Mouse (Mus musculus) splenic B cell, adult 2 months (primary cell): ENCODE data around the gene Dscam.

ENCODE experiments used
- DNase-seq: peaks from one replicate; pipeline ENCODE4 v3.0.0-alpha.2; 2011; ENCODE audit warnings: low read depth, low spot score
- H3K27me3 ChIP-seq: 2 replicates; pipeline ENCODE4 v1.6.1; 2012; ENCODE audit warnings: mild to moderate bottlenecking, low read length, moderate library complexity, mixed read lengths; ENCODE audit not compliant: control insufficient read depth, poor library complexity, insufficient read depth, severe bottlenecking
- H3K36me3 ChIP-seq: 2 replicates; pipeline ENCODE4 v1.6.1; 2012; ENCODE audit warnings: mild to moderate bottlenecking, low read length, moderate library complexity, mixed read lengths; ENCODE audit not compliant: control insufficient read depth, poor library complexity, insufficient read depth, severe bottlenecking

Gene Dscam

DNA sequence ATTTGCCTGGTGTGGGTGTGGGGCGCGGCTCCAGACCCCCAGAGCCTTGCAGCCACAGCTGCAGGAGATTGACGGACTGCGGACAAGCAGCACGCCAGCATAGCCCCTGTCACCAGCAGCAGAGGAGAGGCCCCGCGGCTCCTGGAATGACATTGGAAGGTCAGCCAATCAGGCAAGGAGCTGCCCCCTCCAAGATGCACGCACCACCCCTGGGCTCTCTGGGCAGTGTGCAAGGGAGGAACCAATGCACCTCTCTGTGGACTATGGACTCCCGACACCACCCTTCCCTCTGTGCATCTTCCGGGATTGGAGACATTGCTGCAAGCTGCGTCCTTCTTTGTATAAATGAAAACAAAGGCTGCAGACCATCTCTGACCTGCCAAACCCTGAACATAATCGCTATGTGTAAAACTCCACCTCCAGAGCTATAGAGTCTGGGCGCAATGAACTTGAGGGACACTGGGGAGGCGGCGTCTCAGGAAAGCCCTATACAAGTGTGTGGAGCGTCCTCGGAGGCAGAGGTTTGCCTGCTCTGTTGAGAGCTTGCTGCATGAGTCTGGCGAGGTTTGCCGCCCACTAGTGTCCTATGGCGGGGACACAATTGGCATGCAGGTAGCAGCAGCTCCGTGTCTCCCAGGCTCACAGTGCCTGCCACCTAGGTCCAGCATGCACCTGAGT is 5.0 kb downstream of the Dscam start:
- H3K36me3 ChIP-seq: no peaks in the 10 kb centered on the region
- DNase-seq: peak; percentile 1

DNA sequence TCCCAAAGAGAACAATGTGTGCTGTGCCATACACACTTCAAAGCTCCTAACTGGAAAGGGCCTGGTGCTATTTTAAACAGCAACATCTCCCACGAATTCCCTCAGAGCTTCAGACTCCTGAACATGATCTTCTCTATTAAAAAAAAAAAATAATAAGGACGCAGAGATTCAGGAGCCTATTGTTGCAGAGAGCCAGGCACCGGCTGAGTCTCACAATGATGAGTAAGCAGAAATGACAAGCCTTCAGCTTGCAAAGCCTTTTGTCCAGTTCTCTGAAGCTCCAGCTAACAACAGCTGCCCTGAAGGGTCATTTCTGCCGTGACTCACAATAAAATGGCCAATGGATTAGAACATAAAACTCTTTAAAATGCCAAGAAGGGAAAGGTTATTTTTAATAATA is 12.3 kb downstream of the Dscam start:
- Histone ChIP-seq H3K27me3 (no peaks in the 10 kb centered on the region), H3K36me3 (no peaks in the 10 kb centered on the region)
- DNase-seq: no peak

More for the DNA sequence above, 5.0 kb downstream of the Dscam start:
- no peaks in the 10 kb centered on the region for H3K27me3 ChIP-seq

DNA sequence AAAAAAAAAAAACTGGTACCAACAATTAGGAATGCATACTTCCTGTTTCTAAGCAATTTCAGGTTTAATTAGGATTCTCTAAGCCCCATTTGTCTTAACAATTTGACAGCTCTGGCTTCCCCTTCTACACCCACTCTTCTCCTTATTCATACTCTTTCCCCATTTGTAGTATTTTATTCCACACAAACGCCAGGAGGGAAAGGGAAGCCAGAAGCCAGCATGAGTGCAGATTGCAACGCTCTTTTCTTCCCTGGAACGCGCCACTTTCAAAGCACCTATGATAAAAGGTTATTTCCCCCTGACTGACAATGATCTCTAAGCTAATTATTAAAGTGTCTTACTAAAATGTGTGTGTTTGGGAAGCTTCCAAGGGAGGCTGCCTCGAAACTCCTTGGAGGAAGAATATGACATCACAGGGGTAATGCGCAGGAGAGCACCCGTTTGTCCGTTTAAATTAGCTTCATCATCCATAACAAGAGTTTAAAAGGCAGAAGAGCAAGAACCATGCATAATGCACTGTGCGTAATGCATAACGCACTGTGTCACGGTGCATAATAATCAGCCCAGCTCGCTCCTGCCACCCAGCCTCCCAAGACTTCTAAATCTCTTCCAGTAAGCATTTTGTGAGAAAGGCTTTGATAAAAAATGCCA is 25.9 kb downstream of the Dscam start:
- Histone ChIP-seq H3K36me3 (no peaks in the 10 kb centered on the region), H3K27me3 (no peaks in the 10 kb centered on the region)
- no peak for DNase-seq

DNA sequence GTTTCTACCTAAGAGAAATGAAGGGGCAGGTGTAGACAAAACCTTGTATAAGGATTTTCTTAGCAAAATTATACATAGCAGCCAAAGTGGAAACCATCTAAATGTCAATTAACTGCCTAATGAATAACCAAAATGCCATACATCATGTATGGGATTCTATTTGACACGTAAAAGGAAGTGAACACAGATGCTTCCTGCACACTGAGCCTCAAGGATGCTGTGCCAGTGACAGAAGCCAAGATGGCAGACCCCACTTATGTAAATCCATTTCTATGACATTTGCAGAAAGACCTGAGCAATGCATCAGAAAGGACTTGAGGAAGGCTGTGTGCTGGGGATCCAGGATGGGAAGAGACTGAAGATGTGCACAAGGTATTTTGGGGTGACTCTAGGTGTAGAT is 28.6 kb downstream of the Dscam start:
- Histone ChIP-seq H3K27me3 (no peaks in the 10 kb centered on the region), H3K36me3 (no peaks in the 10 kb centered on the region)
- no peak for DNase-seq

DNA sequence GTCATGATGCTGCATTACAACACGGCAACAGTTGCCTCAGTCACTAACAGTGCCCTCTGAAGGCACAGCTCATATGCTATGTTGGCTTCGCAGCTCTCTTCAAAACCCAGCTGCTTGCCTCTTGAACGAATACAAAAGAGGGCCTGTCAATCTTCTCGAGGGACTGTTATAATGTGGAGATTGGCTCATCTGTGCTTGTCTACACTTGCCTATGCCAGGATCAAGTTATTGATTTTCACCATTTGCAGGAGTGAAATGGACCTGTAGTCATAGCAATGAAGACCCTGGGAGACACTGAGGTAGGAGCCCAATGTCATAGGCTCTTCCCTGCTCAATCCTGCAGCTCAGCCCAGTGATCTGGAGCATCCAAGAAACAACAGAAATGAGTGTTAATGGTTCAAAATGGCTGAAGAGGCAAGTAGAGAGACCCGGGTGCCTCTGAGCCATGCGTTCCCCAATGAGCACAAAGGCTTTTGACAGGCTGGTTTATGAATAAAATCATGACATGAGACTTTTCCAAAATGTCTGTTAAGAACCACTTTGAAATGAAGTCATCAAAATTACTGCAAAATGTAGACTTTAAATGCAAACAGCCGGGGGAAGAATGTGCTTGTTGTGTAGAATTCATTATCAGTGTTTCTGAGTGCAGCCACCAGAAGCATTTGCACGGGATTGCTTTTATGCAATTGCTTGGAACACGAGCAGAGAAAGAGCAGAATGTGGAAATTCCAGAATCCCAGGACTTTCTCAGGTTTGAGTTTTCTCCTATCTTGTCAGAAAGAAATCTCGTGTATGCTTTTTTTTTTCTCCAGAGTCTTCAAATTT is 35.3 kb downstream of the Dscam start:
- H3K27me3 ChIP-seq: no peaks in the 10 kb centered on the region
- no peaks in the 10 kb centered on the region for H3K36me3 ChIP-seq
- no peak for DNase-seq

DNA sequence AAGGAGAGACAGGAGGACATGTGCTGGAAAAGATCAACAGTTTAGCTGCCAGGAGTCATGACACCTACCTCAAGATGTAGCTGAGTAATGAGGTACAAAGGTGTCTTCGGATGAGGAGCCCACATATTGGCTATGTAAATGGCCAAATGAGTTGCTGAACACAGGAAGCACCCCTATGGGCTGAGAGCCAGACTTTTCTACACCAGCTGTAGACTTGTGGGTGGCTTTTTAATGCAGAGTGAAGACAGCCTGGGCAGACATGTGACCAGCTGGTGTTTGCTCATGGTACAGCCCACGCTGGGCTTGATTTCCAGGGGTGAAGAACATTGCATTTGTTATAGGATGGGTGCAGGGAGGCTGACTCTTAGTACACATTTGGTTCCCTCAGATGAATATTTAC is 43.3 kb downstream of the Dscam start:
- no peak for DNase-seq
- H3K36me3 ChIP-seq: no peaks in the 10 kb centered on the region
- H3K27me3 ChIP-seq: no peaks in the 10 kb centered on the region

DNA sequence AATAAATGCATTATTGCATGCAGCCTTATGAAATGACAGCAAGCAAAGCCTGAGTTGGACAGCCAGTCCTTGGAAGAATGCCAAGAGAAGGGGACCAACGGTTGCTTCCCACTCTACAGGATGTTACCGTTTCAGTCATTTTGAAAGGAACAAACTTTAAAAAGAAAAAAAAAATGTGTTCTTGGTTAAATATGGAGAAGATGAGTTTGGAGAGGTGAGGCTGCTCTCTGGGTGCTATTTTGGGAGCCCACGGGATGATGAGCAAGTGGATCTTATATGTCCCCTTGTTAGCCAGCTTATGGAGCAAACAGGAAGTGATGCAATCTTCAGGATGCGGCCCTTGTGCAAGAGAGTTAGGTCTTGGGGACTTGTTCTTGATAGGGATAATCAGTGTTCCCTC is 60.5 kb downstream of the Dscam start:
- DNase-seq: no peak
- H3K27me3 ChIP-seq: no peaks in the 10 kb centered on the region

DNA sequence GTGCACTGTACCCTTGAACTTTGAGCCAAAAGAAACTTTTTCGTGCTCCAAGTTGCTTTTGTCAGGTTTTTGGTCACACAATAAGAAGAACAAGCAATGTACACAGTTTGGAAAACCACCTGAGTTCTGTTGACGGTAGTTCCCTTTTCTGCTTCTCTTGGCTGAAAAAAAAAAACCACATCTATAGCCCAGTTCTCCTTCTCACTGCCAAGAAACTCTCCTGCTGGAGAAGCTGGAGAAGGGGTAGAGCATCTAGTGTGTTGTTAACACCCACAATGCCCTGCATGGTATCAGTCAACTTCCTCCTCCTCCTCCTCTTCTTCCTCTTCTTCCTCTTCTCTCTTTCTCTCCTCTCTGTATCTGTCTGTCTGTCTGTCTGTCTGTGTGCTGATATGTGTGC is 65.3 kb downstream of the Dscam start:
- no peak for DNase-seq
- no peaks in the 10 kb centered on the region for H3K36me3 ChIP-seq

More for the DNA sequence above, 60.5 kb downstream of the Dscam start:
- H3K36me3 ChIP-seq: no peaks in the 10 kb centered on the region

DNA sequence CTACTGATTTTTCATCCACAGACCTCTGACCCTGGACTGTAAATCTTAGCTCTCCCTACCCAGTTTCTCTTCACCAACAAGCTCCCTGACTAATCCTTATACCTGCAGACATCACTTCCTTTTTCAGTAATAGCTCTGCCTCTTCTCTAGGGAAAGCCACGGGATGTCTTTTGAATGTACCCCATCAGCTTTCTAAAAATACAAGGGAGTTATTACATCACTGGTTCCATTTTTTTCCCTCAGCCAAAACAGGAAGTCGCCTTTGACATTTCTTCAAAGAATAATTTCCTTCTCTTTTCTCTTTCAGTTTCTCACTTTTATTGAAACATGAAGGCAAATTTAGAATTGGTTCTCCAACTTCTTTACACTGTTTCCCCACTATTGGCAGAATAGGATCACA is 67.5 kb downstream of the Dscam start:
- no peaks in the 10 kb centered on the region for H3K27me3 ChIP-seq
- DNase-seq: no peak
- H3K36me3 ChIP-seq: no peaks in the 10 kb centered on the region

More for the DNA sequence above, 65.3 kb downstream of the Dscam start:
- H3K27me3 ChIP-seq: no peaks in the 10 kb centered on the region

DNA sequence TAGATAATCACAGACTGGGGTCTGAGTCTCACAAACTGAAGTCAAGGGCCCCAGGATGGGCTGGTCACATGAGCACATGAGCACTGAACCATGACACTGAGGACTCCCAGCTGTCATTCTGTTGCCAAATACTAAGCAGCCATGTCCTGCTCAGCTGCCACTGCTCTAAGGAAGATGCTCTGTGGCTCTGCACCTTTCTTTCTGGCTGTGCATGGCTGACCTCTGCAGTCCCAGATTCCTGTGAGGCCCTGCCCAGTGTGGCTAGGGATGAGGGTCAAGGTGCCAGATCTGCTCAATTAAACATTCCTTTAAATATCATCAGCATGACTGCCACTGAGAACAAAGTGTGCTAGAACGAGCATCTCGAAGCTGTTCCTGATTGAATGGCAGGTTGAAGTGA is 70.5 kb downstream of the Dscam start:
- Histone ChIP-seq H3K36me3 (no peaks in the 10 kb centered on the region), H3K27me3 (no peaks in the 10 kb centered on the region)
- no peak for DNase-seq

DNA sequence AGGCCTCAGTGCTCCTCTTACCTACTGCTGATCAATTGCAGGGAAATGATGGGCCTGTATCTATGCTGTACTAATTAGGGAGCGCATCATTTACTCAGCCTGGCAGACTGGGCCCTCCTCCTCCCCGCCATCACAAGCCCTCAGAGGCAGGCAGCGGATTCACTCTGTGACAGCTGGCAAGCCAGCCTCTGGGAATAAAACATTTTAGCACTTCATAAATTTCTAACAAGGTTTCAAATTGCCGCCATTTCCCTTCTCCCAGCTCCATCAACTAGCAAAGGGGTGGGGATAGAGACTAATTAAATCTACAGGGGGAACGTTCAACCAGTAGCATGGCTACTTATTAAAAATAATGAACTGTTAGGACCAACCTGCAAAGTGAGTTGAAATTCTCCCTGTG is 72.0 kb downstream of the Dscam start:
- Histone ChIP-seq H3K36me3 (no peaks in the 10 kb centered on the region), H3K27me3 (no peaks in the 10 kb centered on the region)

DNA sequence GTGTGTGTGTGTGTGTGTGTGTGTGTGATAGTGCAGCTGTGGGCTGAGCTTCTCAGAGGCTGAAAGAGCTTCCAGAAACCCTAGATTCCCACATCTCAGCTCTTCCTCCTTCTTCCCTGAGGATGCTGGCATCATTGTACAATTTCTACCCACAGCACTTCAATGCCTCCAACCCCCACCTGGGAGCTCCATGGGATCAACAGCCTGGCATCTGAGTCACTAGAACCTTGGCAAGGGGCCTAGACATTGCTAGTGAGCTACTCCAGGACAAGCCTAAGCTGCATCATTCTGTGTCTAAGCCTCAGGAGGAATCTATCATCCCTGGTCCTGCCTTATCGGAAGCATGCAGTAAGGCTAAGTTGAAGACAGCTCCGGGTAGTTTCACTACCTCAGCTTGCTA is 73.8 kb downstream of the Dscam start:
- Histone ChIP-seq H3K36me3 (no peaks in the 10 kb centered on the region), H3K27me3 (no peaks in the 10 kb centered on the region)
- DNase-seq: no peak

More for the DNA sequence above, 72.0 kb downstream of the Dscam start:
- DNase-seq: no peak

DNA sequence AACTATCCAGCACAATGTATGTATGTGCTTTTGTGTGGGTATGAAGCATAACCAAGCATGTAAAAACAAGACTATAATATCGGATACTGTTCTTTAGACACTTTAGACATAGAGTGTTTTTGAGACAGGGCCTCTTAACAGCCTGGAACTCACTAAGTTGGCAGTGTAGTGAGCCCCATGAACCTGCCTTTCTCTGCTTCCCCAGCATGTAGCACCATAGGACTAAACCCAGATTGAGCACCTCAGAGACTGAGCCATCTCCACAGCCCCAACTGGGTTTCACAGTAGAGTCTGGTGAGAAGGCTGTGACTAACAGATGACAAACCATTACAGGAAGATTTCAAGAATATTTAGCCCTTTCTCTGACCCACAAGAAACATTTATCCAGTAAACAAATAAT is 75.1 kb downstream of the Dscam start:
- H3K36me3 ChIP-seq: no peaks in the 10 kb centered on the region
- no peaks in the 10 kb centered on the region for H3K27me3 ChIP-seq
- DNase-seq: no peak

DNA sequence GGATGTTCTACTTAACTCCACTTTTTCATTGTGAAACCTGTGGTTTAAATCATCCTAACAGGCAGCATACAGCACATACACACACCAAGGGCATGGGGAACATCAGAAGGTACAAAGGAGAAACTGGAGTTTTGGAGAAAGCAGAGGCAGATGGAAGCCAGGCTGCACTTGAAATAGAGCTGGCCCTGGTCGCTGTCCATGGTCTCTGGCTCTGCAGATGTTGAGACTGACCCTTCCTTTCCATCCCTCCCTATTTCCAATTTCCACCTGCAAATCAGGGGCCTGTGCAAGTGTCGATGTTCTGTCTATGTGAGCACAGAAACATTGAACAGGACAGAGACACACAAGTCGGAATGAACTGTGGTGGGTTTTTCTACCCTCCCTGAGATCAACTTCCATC is 81.2 kb downstream of the Dscam start:
- no peaks in the 10 kb centered on the region for H3K36me3 ChIP-seq
- H3K27me3 ChIP-seq: no peaks in the 10 kb centered on the region
- no peak for DNase-seq

DNA sequence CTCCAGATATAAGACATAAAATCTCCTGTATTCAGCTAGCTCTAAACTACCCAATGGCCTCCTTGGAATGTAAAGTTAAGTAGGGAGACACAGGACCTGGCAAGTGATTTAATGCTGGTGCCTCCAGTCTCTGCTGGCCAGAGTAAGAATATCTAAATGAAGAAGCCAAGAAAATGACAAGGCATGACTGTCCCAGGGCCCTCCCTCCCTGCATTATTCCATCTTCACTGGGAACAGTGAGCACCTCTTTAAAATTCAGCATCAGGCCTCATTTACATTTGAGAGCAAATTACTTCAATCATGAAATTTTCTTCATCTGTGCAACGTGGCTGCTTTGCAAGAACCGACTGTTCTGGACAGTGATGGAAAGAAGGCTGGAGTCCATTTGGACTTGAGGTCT is 86.9 kb downstream of the Dscam start:
- H3K27me3 ChIP-seq: no peaks in the 10 kb centered on the region
- no peak for DNase-seq

More for the DNA sequence above, 86.9 kb downstream of the Dscam start:
- no peaks in the 10 kb centered on the region for H3K36me3 ChIP-seq
